Mouse (Mus musculus): ENCODE results near the gene Rasgrf2.
A peak's percentile ranks its signal among the peaks of the same experiment; 100 is the strongest.

Rasgrf2 gene

DNA sequence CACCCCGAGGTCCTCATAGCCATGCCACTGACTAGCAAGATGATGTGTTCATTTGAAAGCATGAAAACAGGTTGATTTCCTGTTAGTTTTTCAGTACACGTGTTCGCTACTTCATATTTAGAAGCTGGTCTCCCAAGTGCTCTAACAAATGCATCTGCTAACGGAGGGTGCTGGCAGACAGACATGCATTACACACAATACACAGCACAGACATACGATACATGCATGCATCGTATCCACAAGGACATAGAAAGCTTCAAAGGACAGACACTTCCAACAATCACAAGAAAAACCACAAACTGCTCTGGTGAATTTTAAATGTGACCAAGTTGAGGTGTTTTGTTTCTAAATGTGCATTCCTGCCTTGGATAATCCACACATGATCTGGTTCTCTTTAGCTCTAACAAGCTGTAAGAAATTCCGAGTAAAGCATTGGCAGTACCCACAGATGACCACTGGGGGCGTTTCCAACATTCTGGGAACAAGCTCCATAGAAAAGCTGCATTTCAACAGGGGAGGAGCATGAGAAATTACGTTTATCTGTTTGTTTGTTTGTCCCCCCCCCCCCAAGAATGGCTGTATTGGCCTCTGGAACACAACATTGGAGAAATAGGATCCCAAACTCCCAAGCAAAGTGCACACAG lies 249.5 kb downstream of the Rasgrf2 start:
- DNase-seq (ENCODE audit: low spot score): peak; percentile 48

DNA sequence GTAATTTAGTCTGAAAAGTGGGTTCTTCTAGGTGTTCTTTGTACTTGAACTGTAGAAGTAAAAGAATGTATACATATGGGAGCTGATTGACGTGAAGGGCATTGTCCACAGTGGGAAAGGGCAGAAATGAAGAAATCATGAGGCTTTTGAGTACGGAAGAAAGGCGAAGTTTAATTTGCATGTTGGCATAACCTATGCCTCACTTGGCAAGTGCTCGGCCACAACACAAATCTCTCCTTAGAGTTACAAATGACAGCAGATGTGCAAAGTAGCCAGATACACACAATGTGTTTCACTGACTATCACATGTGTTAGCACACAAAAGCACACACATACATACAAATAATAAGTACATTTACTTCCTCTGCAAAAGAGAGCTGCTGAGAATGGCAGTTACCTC lies 251.2 kb downstream of the Rasgrf2 start:
- DNase-seq (ENCODE audit: low spot score): no peak

DNA sequence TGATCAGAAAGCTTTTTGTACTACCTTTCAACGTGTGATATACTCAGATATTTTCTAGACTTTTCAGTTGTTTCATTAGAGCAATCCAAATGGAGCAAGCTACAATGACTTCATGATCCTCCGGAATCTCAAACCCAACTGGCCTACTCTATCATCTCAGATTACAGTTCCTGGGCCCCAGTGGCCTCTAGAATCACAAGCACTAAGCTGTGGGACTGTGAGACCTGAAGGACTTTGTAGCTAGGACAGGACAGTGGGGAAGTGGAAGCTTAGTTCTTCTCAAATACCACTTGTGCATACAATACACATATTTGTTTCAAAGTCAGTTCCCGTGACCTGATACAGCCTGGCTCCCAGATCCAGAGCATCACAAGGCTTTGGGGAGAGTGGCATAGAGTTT lies 253.5 kb downstream of the Rasgrf2 start:
- DNase-seq (ENCODE audit: low spot score): no peak

- no peak for DNase-seq (ENCODE audit: low spot score)
Observed at GRCm38 (mm10) chr13:91877350-91877749, 254.1 kb downstream of the Rasgrf2 start.

GRCm38 (mm10) chr13:91876741-91877349 lies 254.6 kb downstream of the Rasgrf2 start, which contains the start of gene Ckmt2:
Ckmt2 (minus strand) TSS chr13:91876885.
- DNase-seq (ENCODE audit: low spot score): no peak

GRCm38 (mm10) chr13:91875581-91875980 lies 255.9 kb downstream of the Rasgrf2 start:
- no peak for DNase-seq (ENCODE audit: low spot score)

DNA sequence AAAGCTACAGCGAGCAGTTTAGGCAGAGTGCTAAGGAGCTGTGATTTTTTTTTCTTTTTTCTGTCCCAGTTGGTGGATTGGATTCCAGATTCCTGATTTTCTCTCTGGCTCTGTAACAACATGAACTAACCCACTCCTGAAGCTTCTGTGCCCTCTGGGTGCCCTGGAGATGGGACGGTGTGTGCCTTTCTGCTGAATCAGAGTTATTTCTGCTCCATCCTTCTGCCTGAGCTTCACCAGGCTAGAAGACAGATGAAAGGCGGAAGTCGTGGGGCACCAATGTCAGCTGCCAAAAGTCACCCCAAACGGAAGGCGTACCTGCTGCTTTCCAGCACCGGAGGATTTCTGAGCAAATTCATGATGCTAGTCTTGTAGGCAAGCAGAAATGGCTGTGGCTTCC lies 256.9 kb downstream of the Rasgrf2 start:
- DNase-seq (ENCODE audit: low spot score): no peak

DNA sequence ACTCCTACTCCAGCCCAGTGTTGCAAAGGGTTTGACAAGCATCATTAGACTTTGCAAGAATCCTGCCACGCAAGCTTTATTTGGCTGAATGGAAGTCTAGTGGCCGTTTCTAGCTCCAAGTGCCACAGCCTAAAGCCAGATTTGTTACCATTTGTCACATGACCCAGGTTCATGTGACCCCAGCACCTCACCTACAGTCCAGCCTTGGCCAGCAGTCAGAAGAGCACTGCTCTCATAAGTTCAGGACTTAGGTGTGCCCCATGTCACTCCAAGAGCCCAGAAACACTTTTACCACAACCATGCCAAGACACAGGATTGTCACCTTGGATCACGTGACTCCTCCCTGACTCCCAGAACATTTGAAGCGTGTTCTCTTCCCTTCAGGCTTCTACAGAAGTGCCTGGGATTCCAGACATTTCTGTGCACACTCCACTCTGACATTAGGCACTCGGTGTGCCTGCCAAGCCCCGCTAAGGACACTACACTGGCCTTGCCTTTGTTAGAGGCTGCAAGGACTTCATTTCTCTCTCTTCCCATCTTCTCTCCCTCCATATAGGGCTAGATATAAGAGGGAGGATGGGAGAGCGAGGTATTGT lies 257.6 kb downstream of the Rasgrf2 start:
- no peak for DNase-seq (ENCODE audit: low spot score)

GRCm38 (mm10) chr13:91868577-91868976 lies 262.9 kb downstream of the Rasgrf2 start:
- no peak for DNase-seq (ENCODE audit: low spot score)

DNA sequence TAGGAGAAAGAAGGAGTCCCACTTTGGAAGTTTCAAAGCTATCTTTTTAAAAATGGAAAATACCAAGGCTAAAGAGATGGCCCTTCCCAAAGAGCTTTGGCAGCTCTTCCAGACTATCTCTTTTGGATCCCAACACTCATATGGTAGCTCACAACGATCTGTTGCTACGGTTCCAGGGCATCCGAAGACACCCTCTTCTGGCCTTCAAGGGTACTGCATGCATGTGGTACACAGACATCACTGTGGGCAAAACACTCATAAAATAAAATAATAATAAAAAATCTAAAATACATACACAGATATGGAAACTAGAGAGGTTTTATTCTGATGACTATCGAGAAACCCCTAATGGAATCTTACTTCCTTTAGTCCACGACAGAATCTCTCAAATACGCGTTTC lies 272.6 kb downstream of the Rasgrf2 start:
- DNase-seq (ENCODE audit: low spot score): no peak

DNA sequence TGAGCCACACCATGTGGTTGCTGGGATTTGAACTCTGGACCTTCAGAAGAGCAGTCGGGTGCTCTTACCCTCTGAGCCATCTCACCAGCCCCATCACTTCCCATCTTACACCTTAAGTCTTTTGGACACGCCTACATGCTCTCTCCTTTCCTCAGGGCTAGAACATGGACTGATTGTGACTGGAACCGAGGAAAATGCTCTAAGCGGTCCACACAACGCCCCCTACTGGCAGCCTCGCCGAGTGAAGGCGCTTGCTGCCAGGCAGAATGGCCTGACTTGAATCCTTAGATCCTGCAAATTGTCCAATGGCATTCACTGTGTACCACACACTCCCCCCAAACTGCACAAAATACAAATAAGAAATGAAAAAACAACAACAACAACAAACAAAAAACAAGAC lies 274.0 kb downstream of the Rasgrf2 start:
- DNase-seq (ENCODE audit: low spot score): no peak

DNA sequence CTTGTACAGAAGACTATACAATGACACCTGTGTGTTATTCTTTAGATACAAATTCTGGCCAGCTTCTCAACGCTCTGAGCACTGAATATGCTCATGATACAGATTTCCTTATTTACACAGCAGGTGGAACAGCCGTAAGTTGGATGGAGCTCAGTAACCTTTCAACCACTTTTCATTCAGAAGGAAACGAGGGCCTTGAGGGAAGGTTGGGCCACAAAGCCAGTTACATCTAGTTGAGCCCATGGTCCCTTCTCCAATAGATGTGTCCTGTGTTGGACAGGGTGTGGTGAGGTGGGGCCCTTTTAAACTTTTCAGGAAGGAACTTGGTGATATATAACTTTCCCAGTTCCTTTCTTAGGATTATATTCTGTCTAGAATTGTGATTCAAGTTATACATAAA lies 277.0 kb downstream of the Rasgrf2 start:
- DNase-seq (ENCODE audit: low spot score): no peak

Data from layer of hippocampus, adult 9-10 months (tissue).